Mouse (Mus musculus) erythroblast, adult 5-6 weeks (primary cell): ENCODE data around the gene Apol10b. TPM values are rescaled to one million over a fixed set of nuclear protein-coding genes. Genes with fewer than 3 reads are reported as not detected.

ENCODE experiments used
- total RNA-seq, 2 experiments: library from RNA; stranded (forward) in 1 of 2; stranded (reverse) in 1 of 2; fragments of 150-400 nt in 1 of 2; fragments of 200-764, 138-1000 nt in 1 of 2; gene quantifications; 2 replicates each; pipeline versions ENCODE4 v1.2.3 to v1.2.4; 2015 to 2017; ENCODE audit warnings: low replicate concordance in 2 of 2

Gene Apol10b
- total RNA-seq, 2 experiments from 2014 or later: 0.17 to 0.19 TPM

Other genes starting within 250 kb of the Apol10b start
- not detected in 2 replicates for gene Apol7a, start 197.0 kb downstream of the Apol10b start, total RNA-seq (2015; ENCODE audit: low replicate concordance)
- not detected in 2 replicates for gene Apol7a, start 197.0 kb downstream of the Apol10b start, total RNA-seq (2017; ENCODE audit: low replicate concordance)
- gene Apol9a, start 185.0 kb downstream of the Apol10b start, total RNA-seq (2015; ENCODE audit: low replicate concordance): not detected in 2 replicates
- 0.34 TPM in 1 of 2 replicates, not detected in the other for gene Apol9a, start 185.0 kb downstream of the Apol10b start, total RNA-seq (2017; ENCODE audit: low replicate concordance)
- gene Apol7b, start 148.6 kb downstream of the Apol10b start, total RNA-seq (2015; ENCODE audit: low replicate concordance): 3.5 TPM in 1 of 2 replicates, not detected in the other
- gene Apol7b, start 148.6 kb downstream of the Apol10b start, total RNA-seq (2017; ENCODE audit: low replicate concordance): not detected in 2 replicates
- gene Apol10a, start 119.1 kb downstream of the Apol10b start, total RNA-seq (2015; ENCODE audit: low replicate concordance): 9.4 and 10.0 TPM in 2 replicates
- 14.3 and 18.3 TPM in 2 replicates for gene Apol10a, start 119.1 kb downstream of the Apol10b start, total RNA-seq (2017; ENCODE audit: low replicate concordance)
- gene Apol11a, start 87.9 kb downstream of the Apol10b start, total RNA-seq (2015; ENCODE audit: low replicate concordance): 28.8 and 46.8 TPM in 2 replicates
- 177 and 208 TPM in 2 replicates for gene Apol11a, start 87.9 kb downstream of the Apol10b start, total RNA-seq (2017; ENCODE audit: low replicate concordance)
- not detected in 2 replicates for gene Apol7c, start 62.8 kb downstream of the Apol10b start, total RNA-seq (2015; ENCODE audit: low replicate concordance)
- gene Apol7c, start 62.8 kb downstream of the Apol10b start, total RNA-seq (2017; ENCODE audit: low replicate concordance): 1.3 TPM in 1 of 2 replicates, not detected in the other
- not detected in 2 replicates for gene 1700025B11Rik, start 34.2 kb downstream of the Apol10b start, total RNA-seq (2015; ENCODE audit: low replicate concordance)
- gene 1700025B11Rik, start 34.2 kb downstream of the Apol10b start, total RNA-seq (2017; ENCODE audit: low replicate concordance): not detected in 2 replicates
- not detected in 2 replicates for gene Gm36245, start 3.1 kb upstream of the Apol10b start, total RNA-seq (2015; ENCODE audit: low replicate concordance)
- gene Gm36245, start 3.1 kb upstream of the Apol10b start, total RNA-seq (2017; ENCODE audit: low replicate concordance): not detected in 2 replicates
- gene Apol11b, start 47.2 kb upstream of the Apol10b start, total RNA-seq (2015; ENCODE audit: low replicate concordance): 391 and 419 TPM in 2 replicates
- gene Apol11b, start 47.2 kb upstream of the Apol10b start, total RNA-seq (2017; ENCODE audit: low replicate concordance): 1,087 and 1,183 TPM in 2 replicates
- gene Apol7e, start 102.7 kb upstream of the Apol10b start, total RNA-seq (2015; ENCODE audit: low replicate concordance): 1.0 TPM in 1 of 2 replicates, not detected in the other
- gene Apol7e, start 102.7 kb upstream of the Apol10b start, total RNA-seq (2017; ENCODE audit: low replicate concordance): 0.09 TPM in 1 of 2 replicates, not detected in the other
- not detected in 2 replicates for gene Apol9b, start 132.9 kb upstream of the Apol10b start, total RNA-seq (2015; ENCODE audit: low replicate concordance)
- not detected in 2 replicates for gene Apol9b, start 132.9 kb upstream of the Apol10b start, total RNA-seq (2017; ENCODE audit: low replicate concordance)
- 44.6 and 58.5 TPM in 2 replicates for gene Apol8, start 160.9 kb upstream of the Apol10b start, total RNA-seq (2015; ENCODE audit: low replicate concordance)
- 77.3 and 107 TPM in 2 replicates for gene Apol8, start 160.9 kb upstream of the Apol10b start, total RNA-seq (2017; ENCODE audit: low replicate concordance)
- gene Myh9, start 246.1 kb upstream of the Apol10b start, total RNA-seq (2015; ENCODE audit: low replicate concordance): 105 and 110 TPM in 2 replicates
- 158 and 246 TPM in 2 replicates for gene Myh9, start 246.1 kb upstream of the Apol10b start, total RNA-seq (2017; ENCODE audit: low replicate concordance)